Mouse (Mus musculus): Measurements from ENCODE around the gene Chkb.

DNA sequence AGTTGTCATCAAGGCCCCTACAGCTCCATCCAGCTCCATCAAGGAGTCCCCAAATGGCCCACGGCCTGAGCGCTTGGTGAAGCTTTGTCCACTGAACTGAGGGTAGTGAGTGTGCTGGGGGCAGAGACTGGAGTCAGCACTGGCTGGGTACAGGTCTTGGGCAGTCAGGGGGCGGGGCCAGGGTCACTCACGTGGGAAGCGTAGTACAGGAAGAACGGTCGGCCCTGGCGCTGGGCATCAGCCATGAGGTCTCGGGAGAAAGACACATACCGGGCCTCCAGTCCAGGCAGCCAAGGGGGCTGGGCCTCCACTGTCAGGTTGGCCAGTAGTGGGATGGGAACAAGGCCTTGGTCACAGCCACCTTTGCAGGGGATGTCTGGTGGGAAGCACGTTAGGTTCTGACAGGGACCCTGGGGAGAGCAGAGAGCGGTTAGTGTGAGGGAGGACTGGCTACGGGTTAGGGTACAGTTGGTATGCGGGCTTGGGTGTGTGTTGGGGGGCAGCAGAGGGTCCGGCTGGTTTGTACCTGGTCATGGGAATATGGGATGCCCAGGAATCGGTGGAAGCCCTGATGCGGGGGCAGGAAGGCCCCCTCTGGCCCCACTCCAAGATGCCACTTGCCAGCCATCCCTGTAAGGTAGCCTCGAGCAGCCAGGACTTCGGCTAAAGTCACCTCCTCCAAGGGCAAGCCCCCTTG is 45.0 kb upstream of the Chkb start:
- TF ChIP-seq POLR2A (IDR thresholded peaks at IDR 0.05; ENCODE audit: borderline replicate concordance, low read depth, low read length) (no peak), CTCF (IDR thresholded peaks at IDR 0.05; ENCODE audit: low read depth, low read length) (no peak)
